Mouse (Mus musculus) embryo, embryonic 11.5 days (tissue): ENCODE measurements around the gene Glb1.

Experiments
- DNase-seq: peaks from one replicate; pipeline ENCODE4 v3.0.0-alpha.2; 2012; ENCODE audit warnings: low read depth, low spot score

The Glb1 gene

DNA sequence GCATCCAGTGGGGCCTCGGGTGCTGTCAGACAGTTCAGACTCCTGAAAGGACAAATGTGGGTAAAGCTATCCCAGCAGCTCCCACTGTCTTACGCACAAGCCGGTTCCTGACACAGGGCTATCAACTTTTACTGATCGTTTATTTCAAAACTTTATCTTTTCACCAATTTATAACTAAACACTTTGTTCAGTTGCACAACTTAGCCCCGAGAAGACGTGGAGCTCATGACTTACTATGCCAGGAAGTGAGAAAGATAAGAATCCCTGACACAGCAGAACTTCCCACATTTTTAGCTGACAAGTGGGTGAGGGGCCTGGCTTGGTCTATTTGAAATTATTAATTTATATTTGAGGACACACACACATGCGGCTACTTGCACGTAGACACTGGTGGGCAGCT is 6.2 kb upstream of the Glb1 start:
- DNase-seq: no peak

DNA sequence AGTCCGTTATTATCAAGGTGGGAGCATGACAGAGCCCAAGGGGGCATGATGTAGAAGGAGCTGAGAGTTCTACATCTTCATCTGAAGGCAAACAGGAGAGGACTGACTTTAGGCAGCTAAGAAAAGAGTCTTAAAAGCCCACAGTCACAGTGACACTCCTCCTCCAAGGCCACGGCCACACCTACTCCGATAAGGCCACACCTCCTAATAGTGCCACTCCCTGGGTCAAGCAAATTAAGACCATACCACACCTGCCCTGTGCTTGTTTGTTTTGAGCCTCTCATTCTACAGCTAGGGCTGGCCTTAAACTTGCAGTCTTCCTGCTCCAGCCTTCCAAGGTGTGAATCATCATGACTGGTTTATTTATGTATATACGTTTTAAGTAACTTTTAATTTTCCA is 5.6 kb upstream of the Glb1 start:
- DNase-seq: no peak

DNA sequence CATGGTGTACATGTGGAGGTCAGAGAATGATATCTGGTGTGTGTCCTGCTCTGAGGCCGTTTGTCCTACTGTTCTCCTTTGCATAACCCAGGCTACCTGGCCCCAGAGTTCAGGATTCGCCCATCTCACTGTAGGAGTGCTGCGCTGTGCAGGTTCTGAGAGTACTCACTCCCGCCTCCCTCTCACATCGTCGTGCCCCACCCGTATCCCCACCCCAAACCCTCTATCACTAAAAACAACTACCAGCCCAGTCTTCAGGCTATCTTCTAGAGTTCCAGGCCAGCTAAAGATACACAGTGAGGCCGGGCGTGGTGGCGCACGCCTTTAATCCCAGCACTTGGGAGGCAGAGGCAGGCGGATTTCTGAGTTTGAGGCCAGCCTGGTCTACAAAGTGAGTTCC is 1.2 kb upstream of the Glb1 start:
- no peak for DNase-seq

DNA sequence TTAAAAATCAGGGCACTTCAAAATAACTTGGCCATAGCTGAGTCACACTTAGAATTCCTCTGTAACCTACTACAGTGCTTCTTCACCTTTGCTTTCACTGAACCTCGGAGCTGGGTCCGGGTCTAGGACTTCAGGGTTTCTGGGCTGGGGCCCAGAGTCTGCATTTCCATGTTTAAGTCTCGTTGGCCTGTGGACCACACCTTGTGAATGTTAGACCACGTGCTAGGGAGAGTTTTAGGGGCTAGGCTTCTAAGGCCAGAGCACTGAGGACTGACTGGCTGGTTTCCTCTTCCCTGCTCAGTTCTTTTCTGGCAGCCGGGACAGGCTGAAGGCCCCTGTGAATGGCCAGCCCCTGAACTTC is 308 bp upstream of the Glb1 start:
- no peak for DNase-seq

DNA sequence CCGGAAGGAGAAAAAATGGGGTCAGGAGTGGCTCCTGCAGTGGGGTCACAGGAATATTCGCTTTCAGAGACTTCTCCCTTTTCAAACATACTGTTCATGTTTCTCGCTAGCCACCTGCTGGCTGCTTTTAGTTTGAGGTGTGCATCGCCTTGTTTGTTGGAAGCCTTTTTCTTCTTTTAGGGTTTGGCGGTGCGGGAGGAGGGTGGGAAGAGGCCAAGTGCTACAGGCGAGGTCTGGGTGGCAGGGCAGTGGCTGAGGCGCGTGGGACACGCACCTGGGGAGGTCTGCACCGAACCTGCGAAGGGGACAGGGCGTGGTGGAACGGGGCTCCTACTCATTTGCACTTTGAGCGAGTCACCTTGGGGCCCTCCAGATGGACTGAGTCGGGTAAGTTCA is 807 bp downstream of the Glb1 start:
- DNase-seq: no peak

DNA sequence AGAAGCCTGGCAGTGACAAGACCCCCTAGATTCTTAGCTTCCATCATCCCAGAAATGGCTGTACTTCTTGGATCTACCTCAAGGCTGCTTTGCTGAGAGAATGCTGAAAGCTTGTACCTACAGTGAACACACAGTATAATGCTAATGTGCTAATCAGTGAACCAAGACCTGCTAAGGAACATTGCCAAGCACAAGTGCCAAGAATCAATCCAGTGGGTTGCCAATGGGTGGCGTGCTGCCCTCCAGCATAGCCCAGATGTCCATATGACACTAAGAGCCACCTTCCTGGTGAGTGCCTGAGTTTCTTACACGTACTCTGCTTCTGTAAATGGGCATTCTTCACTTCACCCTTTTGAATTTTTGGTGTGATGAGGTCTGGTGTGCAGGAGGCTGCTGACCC is 6.8 kb downstream of the Glb1 start:
- DNase-seq: no peak

DNA sequence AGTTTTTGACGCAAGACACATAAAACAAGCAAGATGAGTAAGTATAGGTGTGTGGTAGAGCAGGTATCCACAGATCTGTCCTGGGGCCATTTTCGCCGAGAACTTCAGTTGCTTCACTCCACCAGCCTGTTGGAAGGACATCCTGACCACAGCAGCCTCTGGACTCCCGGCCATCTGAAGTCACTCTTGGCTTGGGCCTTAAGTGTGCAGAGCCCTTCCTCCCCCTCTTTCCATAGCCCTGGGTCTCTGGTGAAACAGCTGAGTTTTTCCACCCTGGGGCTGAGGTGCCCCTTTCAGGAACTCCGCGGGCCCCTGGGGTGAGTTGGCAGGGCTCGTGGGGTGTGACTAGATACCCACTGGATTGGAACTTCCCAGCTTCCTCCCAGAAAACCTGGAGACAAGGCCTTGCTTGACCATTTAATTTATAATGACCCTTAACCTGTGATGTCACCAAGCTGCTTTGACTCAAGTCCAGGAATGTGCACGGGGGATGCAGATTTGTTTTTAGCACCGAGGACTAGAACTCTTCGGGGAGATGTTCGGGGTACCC is 9.5 kb downstream of the Glb1 start:
- DNase-seq: no peak

DNA sequence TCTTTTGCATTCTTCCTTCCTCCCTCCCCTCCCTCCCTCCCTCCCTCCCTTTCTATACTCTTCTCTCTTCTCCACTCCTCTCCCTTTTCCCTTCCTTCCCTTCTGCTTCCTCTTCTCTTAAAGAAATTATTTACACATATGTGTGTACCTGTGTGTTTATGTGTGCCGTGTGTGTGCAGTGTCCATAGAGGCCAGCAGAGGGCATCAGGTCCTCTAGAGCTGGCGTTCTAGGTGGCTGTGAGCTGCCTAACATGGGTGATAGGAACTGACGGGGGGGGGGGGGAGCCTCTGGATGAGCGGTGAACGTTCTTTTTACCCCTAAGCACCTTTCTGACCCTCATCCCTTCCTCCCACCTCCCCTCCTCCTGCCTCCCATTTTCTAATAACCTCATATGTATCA is 10.4 kb downstream of the Glb1 start:
- DNase-seq: no peak

DNA sequence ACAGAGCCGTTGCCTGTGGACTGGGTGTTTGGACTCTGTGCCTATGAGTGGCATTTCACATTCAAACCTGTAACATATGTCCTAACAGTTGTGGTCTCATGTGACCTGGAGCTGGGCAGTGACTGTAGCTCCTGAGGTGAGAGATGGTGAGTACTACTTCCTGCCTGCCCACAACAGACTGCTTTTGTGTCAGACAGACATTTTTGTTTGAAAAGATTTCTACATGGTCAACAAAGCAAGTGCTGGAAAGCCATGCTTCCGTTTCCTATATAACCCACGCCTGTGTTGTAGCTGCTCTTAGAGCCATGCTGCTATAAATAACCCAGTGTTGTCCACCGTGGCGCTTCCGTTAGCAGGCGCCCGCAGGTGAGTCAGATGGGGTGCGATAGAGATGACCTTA is 11.5 kb downstream of the Glb1 start:
- no peak for DNase-seq

DNA sequence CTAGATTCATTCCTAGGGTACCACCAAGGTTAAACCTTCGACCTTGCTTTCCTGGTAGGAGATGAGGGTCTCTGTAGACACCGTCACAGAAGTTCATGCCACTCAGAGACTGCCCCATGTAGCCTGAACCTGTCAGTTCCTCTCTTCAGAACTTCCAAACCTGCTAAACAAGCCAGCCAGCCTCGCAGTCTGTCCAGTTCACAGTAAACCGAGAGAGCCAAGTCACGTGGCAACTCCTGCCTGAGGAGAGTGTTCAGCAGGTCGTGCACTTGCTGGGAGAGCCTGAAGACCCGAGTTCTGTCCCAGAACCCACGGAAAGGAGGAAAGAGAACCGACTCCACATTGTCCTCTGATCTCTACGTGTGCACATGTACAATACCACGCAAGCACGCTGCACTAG is 13.0 kb downstream of the Glb1 start:
- DNase-seq: no peak

DNA sequence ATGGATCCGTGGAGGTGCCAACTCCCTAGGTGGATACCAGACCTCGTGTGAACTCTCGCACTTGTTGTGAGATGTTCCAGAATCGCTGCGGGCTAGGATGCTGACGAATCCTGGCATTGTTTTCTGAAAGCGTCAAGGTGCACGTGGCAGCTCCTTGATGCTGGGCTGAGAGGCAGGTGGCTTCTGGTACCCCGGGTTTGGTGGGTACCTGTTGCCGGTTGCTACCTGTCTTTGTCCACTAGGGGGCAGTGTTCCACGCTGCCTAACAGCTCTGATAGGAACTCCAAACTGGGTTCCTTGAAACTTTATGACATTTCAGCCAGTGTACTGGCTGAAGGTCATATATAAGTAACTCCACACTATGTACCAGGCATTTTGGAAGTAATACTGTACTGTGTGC is 14.8 kb downstream of the Glb1 start:
- DNase-seq: peak; percentile 63

DNA sequence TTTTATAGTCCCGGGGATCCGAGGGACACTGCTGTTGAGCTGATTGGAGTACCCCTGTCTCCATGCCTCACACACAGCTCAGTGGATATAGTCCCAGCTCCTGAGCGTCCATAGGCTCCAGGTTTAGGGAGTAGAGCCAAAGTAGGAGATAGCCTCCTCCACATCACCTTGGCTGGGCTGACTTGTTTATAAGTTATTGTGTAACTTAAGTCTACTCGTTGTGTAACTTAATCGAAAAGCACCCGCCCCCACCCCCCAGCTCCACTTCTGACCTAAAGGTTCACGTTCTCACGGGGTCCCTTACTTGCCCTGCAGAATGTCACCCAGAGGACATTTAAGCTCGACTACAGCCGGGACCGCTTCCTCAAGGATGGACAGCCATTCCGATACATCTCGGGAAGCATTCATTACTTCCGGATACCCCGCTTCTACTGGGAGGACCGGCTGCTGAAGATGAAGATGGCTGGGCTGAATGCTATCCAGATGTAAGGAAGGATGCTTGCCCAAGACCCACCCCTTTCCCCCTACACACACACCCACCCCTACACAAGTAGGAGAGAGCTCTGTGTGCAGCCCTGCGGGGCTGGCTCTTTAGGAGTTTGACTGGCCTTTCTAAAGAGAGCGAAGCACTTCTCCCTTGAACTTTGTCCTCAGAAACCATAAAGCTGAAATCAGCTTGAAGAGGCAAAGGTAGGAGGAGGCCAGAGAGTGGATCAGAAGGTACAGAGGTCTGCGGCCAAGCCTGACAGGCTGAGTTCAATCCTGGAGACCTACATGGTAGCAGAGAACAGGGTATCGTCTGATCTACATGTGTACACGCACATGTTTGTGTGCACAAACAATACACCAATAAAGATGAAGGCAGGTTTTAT is 16.0 kb downstream of the Glb1 start:
- no peak for DNase-seq

DNA sequence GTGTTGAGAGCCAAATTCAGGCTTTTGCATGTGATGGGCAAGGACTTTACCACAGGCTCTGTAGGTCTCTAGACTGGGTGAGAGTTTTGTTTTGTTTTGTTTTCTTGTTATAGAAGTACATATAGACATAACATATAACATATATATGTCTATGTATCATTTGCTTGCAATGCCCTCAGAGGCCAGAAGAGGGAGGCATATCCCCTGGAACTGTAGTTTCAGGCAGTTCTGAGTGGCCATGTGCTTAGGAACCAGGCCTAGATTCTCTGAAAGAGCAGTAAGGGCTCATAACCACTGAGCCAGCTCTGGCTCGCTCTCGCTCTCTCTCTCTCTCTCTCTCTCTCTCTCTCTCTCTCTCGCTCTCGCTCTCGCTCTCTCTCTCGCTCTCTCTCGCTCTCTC is 17.3 kb downstream of the Glb1 start:
- DNase-seq: peak; percentile 31

DNA sequence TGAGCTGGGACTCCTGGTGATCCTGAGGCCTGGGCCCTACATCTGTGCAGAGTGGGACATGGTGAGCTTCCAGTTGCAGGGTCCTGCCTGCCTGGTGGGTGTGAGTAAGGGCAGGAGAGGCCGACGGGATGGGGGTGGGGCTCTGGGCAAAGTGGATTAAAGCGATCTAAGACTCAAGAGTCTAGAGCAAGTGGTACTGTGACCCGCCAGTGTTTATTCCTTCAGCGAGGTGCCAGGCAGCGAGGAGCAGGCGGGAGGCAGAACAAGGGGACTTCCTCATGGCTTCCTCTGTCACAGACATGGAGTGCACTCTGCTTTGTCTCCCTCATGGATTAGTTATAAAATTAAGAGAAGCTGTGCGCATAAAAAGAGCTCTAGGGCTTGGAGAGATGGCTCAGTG is 19.6 kb downstream of the Glb1 start:
- no peak for DNase-seq

DNA sequence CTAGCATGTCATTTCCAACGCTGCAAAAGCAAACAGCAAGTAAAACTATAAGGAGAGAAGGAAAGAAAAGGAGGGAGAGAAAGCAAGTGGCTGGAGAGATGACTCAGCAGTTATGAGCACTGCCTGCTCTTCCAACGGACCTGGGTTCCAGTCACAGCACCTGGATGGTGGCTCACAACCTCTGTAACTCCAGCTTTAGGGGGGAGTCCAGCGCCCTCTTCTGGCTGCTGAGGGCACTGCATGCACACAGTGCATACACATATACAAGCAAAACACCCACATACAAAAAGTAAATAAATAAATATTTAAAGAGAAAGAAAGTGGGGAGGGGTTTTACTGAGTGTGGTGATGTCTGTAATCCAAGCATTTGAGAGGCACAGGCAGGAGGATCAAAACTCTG is 20.2 kb downstream of the Glb1 start:
- no peak for DNase-seq

DNA sequence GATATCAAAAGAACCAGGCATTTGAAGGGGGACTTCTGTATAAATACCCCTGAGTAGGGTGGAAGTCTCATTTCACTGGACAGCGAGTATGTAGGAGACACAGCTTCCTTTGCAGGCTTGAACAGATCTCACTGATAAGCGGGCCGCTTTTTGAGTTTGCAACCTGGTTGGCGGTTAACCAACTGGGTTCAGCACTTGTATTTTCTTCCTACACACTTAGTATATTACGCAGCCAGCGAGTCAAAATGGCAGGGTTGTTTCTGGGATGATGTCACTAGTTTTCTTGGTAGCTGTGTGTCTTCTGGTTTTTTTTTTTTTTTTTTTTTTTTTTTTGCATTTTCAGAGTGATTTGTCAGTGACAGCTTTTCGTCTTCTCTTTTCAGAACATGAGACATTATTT is 20.9 kb downstream of the Glb1 start:
- DNase-seq: no peak

DNA sequence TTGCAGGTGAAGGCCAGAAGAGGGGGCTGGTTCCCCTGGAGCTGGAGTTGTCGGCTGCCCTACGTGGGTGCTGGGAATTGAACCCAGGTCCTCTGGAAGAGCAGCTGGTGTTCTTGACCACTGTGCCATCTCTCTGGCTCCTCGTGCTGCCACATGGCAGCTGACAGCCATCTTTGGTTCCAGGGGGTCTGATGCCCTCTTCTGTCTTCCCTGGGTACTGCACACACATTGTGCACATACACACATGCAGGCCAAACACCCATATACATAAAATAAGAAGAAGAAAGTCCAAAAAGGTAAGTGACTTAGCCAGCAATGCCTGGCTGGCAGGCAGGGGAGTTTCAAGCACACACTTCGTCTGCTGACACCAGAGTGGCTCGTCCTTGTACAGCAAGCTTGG is 24.7 kb downstream of the Glb1 start:
- DNase-seq: no peak

DNA sequence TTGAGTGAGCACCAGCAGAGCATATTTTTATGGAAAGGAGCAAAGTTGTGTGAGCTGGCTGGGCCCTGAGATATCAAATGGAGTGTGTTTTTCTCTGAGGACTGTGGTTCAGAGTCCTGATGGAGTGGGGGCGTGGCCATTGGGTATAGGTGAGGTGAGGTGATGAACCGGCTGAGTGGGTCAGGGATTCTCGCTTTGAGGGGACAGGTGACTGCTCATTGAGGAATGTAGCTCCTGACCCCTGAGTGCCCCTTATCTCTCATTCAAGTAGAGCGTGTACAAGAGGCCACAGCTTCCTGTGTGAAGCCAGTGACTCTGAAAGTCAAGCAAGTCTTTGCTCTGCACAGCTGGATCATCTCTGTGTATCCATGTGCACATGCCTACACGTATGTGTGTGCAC is 25.3 kb downstream of the Glb1 start:
- no peak for DNase-seq

DNA sequence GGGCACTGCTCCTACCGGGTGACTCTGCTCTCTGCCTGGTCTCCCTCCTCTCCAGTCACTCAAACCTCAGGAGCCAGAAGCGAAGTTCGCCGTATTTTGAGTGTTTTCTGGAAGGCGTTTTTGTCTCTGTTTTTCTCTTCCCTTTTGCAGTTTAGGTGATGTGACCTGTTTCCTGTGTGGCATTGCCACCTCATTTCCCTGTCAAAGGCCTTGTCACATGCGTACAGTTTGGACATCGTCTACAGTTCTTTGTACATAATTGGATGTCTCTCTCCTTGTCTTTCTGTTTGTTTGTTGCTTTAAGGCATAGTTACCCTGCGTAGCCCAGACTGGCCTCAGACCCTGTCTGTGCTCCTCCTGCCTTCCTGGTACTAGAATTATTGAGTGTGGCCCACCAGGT is 26.5 kb downstream of the Glb1 start:
- no peak for DNase-seq

DNA sequence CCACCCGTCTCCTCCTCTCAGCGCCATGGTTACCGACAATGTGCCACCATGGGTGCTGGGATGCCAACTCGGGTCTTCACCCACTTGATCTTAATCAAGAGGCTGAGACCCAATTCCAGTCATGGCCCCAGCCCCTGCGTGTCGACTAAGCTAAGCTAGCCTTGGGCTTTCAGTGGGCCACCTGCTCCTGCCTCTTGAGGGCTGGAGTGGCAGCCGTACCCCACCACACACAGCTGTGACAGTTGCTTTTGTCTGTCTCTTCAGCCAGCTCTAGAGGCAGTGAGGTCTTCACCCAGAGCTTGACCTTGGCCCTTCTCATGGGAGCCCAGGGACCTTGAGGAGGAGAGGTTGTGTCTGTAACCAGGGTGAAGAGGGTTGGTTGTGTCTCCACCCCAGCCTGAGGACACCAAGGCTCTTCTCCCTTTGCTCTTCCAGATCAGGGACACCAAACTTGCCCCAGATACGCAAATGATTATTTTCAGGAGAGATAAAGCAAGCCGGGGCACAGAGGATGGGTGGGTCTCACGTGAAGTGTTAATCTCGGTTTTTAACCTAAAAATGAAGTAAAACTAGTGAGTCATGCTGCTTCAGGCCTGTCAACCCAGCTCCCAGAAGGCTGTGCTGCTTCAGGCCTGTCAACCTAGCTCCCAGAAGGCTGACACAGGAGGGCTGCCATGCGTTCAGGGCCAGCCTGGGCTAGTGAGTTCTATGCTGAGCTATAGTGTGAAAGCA is 27.4 kb downstream of the Glb1 start:
- DNase-seq: no peak

DNA sequence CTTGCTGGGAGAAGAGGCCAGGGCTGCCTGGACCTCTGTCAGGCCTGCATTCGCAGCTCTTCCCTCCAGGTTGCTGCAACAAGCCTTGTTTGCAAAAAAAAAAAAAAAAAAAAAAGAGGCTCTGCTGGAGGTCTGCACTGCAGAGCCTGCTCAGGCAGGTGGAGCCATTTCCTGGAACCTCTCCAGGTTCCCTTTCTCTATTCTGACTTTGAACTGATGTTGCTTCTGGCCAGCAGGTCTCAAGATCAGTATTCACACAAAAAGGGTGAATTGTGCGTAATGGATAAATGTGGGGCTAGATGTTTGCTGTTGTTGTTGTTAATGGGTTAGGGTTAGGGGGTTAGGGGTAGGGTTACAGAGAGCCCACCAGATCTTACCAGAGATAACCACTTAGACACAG is 34.8 kb downstream of the Glb1 start:
- no peak for DNase-seq

DNA sequence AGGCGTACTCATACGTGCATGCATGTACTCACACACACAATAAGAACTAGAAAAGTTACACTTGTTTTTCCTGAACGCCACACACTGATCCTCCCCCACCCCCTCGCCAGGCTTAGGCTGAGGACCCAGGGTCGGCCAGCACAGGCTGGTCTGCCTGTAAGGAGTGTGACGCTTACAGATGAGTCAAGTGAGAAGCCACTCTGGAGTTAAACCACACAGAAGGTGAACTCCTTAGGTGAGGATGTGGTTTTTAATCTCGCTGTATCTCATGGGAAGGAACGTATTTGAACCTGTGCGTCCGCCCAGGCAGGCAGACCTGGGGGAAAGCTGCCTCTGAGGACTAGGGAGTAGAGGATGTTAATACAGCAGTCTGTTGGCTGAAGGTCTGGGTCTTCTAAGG is 39.7 kb downstream of the Glb1 start:
- DNase-seq: no peak

DNA sequence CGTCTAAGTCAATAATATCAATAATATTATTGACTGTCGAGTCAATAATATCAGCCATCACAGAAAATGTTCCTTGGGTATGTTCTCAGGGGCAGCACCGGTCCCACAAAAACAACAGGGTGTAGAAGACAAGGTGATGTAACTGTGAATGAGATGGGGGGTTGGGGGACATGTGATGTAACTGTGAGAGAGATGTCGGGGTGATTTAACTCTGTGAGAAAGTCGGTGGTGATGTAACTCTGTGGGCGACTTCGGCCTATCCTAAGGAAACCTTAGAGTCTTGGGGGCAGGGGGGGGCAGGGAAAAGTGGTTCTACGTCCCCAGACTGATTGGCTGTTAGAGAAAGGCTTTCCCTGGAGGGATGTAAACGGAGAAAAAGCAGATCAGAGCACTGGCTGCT is 41.3 kb downstream of the Glb1 start:
- DNase-seq: no peak
